Mouse (Mus musculus) cortical plate, adult 2 months (tissue): ENCODE measurements around the gene Tnrc6c. TPM values are rescaled to one million over a fixed set of nuclear protein-coding genes. Genes with fewer than 3 reads are reported as not detected.

Experiments
- H3K27ac ChIP-seq: fragments of 200-500 bp; 2 replicates; pipeline ENCODE4 v1.5.1; 2012; ENCODE audit warnings: low read length, control low read depth, inconsistent platforms; ENCODE audit not compliant: insufficient read depth
- H3K4me1 ChIP-seq: fragments of 200-500 bp; 2 replicates; pipeline ENCODE4 v1.6.1; 2011; ENCODE audit warnings: low read length; ENCODE audit not compliant: control insufficient read depth, insufficient read depth
- H3K4me3 ChIP-seq: fragments of 200-500 bp; 2 replicates; pipeline ENCODE4 v1.5.1; 2011; ENCODE audit warnings: mild to moderate bottlenecking, low read length, control low read depth; ENCODE audit not compliant: insufficient read depth
- CTCF ChIP-seq: fragments of 200-500 bp; IDR thresholded peaks from 2 replicates; pipeline ENCODE4 v1.5.1; 2011; ENCODE audit warnings: mild to moderate bottlenecking, control low read depth, low read length; ENCODE audit not compliant: insufficient read depth; ENCODE audit errors: extremely low read depth
- POLR2A ChIP-seq: fragments of 200-500 bp; IDR thresholded peaks from 2 replicates; pipeline ENCODE4 v1.6.1; 2011; ENCODE audit warnings: mild to moderate bottlenecking, low read length, control low read depth; ENCODE audit not compliant: insufficient read depth; ENCODE audit errors: extremely low read depth
- polyA plus RNA-seq: library from polyadenylated mRNA; depleted of rRNA; stranded (reverse); fragments of >200 nt; gene quantifications from 2 replicates; pipeline ENCODE4 v1.2.3, GENCODE M21; 2012

The Tnrc6c gene
- polyA plus RNA-seq, 1 experiment, result 46.9 TPM

GRCm38 (mm10) chr11:117769683-117770047 is 115.6 kb downstream of the Tnrc6c start:
- no peak overlapping the region for H3K4me3 ChIP-seq
- H3K27ac ChIP-seq, result no peak overlapping the region
- TF ChIP-seq CTCF (no peak), POLR2A (no peak)
- no peaks in the 10 kb centered on the region for H3K4me1 ChIP-seq

- H3K27ac ChIP-seq, result no peak overlapping the region
- TF ChIP-seq CTCF, result no peak
- TF ChIP-seq POLR2A, result no peak
Measured at GRCm38 (mm10) chr11:117770407-117770806, 116.3 kb downstream of the Tnrc6c start.

GRCm38 (mm10) chr11:117772352-117772751 is 118.3 kb downstream of the Tnrc6c start:
- TF ChIP-seq POLR2A (no peak), CTCF (no peak)
- Histone ChIP-seq H3K27ac (no peak overlapping the region), H3K4me1 (no peaks in the 10 kb centered on the region), H3K4me3 (no peak overlapping the region)

More at GRCm38 (mm10) chr11:117770407-117770806, 116.3 kb downstream of the Tnrc6c start:
- no peak overlapping the region for H3K4me3 ChIP-seq
- H3K4me1 ChIP-seq, result no peaks in the 10 kb centered on the region

- no peak overlapping the region for H3K27ac ChIP-seq
Measured at GRCm38 (mm10) chr11:117774925-117775324, 120.8 kb downstream of the Tnrc6c start.

GRCm38 (mm10) chr11:117775540-117775939 is 121.5 kb downstream of the Tnrc6c start:
- Histone ChIP-seq H3K4me1 (no peaks in the 10 kb centered on the region), H3K4me3 (no peak overlapping the region), H3K27ac (no peak overlapping the region)
- no peak for TF ChIP-seq POLR2A
- no peak for TF ChIP-seq CTCF

More at GRCm38 (mm10) chr11:117774925-117775324, 120.8 kb downstream of the Tnrc6c start:
- TF ChIP-seq CTCF (no peak), POLR2A (no peak)
- Histone ChIP-seq H3K4me3 (no peak overlapping the region), H3K4me1 (no peaks in the 10 kb centered on the region)

GRCm38 (mm10) chr11:117776085-117776792 is 122.2 kb downstream of the Tnrc6c start:
- Histone ChIP-seq H3K27ac (no peak overlapping the region), H3K4me1 (no peaks in the 10 kb centered on the region), H3K4me3 (no peak overlapping the region)
- TF ChIP-seq POLR2A (no peak), CTCF (no peak)

- no peak overlapping the region for H3K4me3 ChIP-seq
- no peak overlapping the region for H3K27ac ChIP-seq
- TF ChIP-seq CTCF, result no peak
- no peak for TF ChIP-seq POLR2A
- no peaks in the 10 kb centered on the region for H3K4me1 ChIP-seq
Measured at GRCm38 (mm10) chr11:117777111-117777510, 123.0 kb downstream of the Tnrc6c start.

GRCm38 (mm10) chr11:117778031-117778430 is 123.9 kb downstream of the Tnrc6c start:
- TF ChIP-seq CTCF (no peak), POLR2A (no peak)
- H3K4me3 ChIP-seq, result no peak overlapping the region
- no peak overlapping the region for H3K27ac ChIP-seq
- no peaks in the 10 kb centered on the region for H3K4me1 ChIP-seq

- no peak overlapping the region for H3K4me3 ChIP-seq
- TF ChIP-seq POLR2A (no peak), CTCF (no peak)
- peak overlapping the region; percentile 69 for H3K27ac ChIP-seq
- no peaks in the 10 kb centered on the region for H3K4me1 ChIP-seq
Measured at GRCm38 (mm10) chr11:117778851-117779433, 124.9 kb downstream of the Tnrc6c start.
